Mouse (Mus musculus) 3T3-L1 (cell line): ENCODE measurements around the gene Spred2.
A peak's percentile ranks its signal among the peaks of the same experiment; 100 is the strongest.

Experiments used
- DNase-seq: peaks from one replicate; pipeline ENCODE4 v3.0.0-alpha.2; 2015; ENCODE audit warnings: low read depth, low spot score

Spred2 gene

GRCm38 (mm10) chr11:19982779-19983178, 58.6 kb downstream of the Spred2 start:
- no peak for DNase-seq

- no peak for DNase-seq
These were observed 59.1 kb downstream of the Spred2 start for GRCm38 (mm10) chr11:19983298-19983697.

GRCm38 (mm10) chr11:19984029-19984428, 59.9 kb downstream of the Spred2 start:
- no peak for DNase-seq

- DNase-seq = no peak
These were observed 61.2 kb downstream of the Spred2 start for GRCm38 (mm10) chr11:19985283-19985854.

- DNase-seq = no peak
These were observed 62.3 kb downstream of the Spred2 start for GRCm38 (mm10) chr11:19986443-19986861.

- no peak for DNase-seq
These were observed 62.9 kb downstream of the Spred2 start for GRCm38 (mm10) chr11:19986871-19987755.

GRCm38 (mm10) chr11:19987756-19988091, 63.5 kb downstream of the Spred2 start:
- DNase-seq = no peak

- DNase-seq = no peak
These were observed 64.0 kb downstream of the Spred2 start for GRCm38 (mm10) chr11:19988224-19988623.

- DNase-seq = no peak
These were observed 64.5 kb downstream of the Spred2 start for GRCm38 (mm10) chr11:19988631-19989030.

GRCm38 (mm10) chr11:19989141-19989910, 65.2 kb downstream of the Spred2 start:
- DNase-seq = no peak

GRCm38 (mm10) chr11:19990731-19991130, 66.6 kb downstream of the Spred2 start:
- no peak for DNase-seq

GRCm38 (mm10) chr11:19991303-19991976, 67.3 kb downstream of the Spred2 start:
- no peak for DNase-seq

- peak; percentile 49 for DNase-seq
These were observed 68.4 kb downstream of the Spred2 start for GRCm38 (mm10) chr11:19992341-19993281.

- DNase-seq = no peak
These were observed 69.6 kb downstream of the Spred2 start for GRCm38 (mm10) chr11:19993753-19994152.

GRCm38 (mm10) chr11:19994262-19994790, 70.2 kb downstream of the Spred2 start:
- DNase-seq = no peak

GRCm38 (mm10) chr11:19997940-19998339, 73.8 kb downstream of the Spred2 start:
- DNase-seq = no peak

- no peak for DNase-seq
These were observed 78.7 kb downstream of the Spred2 start for GRCm38 (mm10) chr11:20002883-20003282.

- no peak for DNase-seq
These were observed 83.5 kb downstream of the Spred2 start for GRCm38 (mm10) chr11:20007701-20008100.

- DNase-seq = no peak
These were observed 87.2 kb downstream of the Spred2 start for GRCm38 (mm10) chr11:20011210-20011978.

GRCm38 (mm10) chr11:20013366-20013765, 89.2 kb downstream of the Spred2 start:
- DNase-seq = no peak
